In genomic region chr19:43938355-43938754, GRCm38 (mm10) we compare ENCODE assay signal across 11 mouse cellular contexts. TPM values are rescaled to one million over a fixed set of nuclear protein-coding genes. Genes with fewer than 3 reads are reported as not detected.
DNase-seq lines count a peak whose midpoint lies in the region; ATAC-seq and TF ChIP-seq lines count a peak whose summit lies in the region.
"Had no signal": no experiment of that assay in that cellular context is flagged by ENCODE, and none has a peak within 500 bp of the region (broad histone marks: within the 10 kb centered on the region; RNA-seq: fewer than 3 reads in every experiment).

No protein-coding gene starts in this region.

- no peak overlapping the region for H3K4me3 ChIP-seq in kidney, embryonic 14.5 days (ENCODE audit: low read length)
- no peak overlapping the region; the same call in 1 of the 2 replicates for H3K4me3 ChIP-seq in embryonic facial prominence, embryonic 15.5 days (replicated peaks)
- peak overlapping the region; percentile 28 for H3K4me3 ChIP-seq in myocyte

- WGBS in kidney, embryonic 14.5 days = 24% methylated on average over 11 of the region's 11 CpGs
- 33% methylated on average over 11 of the region's 11 CpGs for WGBS in embryonic facial prominence, embryonic 15.5 days

- H3K9me3 ChIP-seq in kidney, embryonic 14.5 days (ENCODE audit: control insufficient read depth, low read length) = no peaks in the 10 kb centered on the region
- H3K9me3 ChIP-seq in embryonic facial prominence, embryonic 15.5 days (replicated peaks) = no peaks in the 10 kb centered on the region

- H3K27ac ChIP-seq in kidney, embryonic 14.5 days (ENCODE audit: low read depth, low read length) = peak overlapping the region; percentile 9; the same call in 1 of the 2 replicates
- H3K27ac ChIP-seq in embryonic facial prominence, embryonic 15.5 days (replicated peaks) = 0 out of 2 replicates have a peak overlapping the region, but pooled peaks have one; percentile 24

- ATAC-seq in kidney, embryonic 14.5 days (ENCODE audit: low FRiP score, low TSS enrichment) = no peak
- ATAC-seq in embryonic facial prominence, embryonic 15.5 days (ENCODE audit: insufficient number of reproducible peaks, low FRiP score, low TSS enrichment, low read depth) = no peak

- peak; percentile 55 to 63 for DNase-seq in adrenal gland, adult (ENCODE audit: inconsistent age in 2 of 2, low spot score in 1 of 2)
- DNase-seq in adrenal gland, postnatal 4 days (ENCODE audit: low spot score in 2 of 2) = no peak
- no peak for DNase-seq in kidney, adult 9 months
- no peak for DNase-seq in layer of hippocampus, adult 11-12 months (ENCODE audit: low spot score)
- DNase-seq in cerebellum, adult 11 months = no peak
- DNase-seq: adrenal gland, postnatal 25 days; cerebellum, postnatal 14 days; lung, postnatal 14 days had no signal

- H3ac ChIP-seq in myocyte (ENCODE audit: control insufficient read depth, insufficient read length) = no peak overlapping the region

- H3K4me2 ChIP-seq in kidney, embryonic 14.5 days (replicated peaks; ENCODE audit: low read depth, low read length) = peak overlapping the region; percentile 70
- peak overlapping the region; percentile 65 for H3K4me2 ChIP-seq in embryonic facial prominence, embryonic 15.5 days (replicated peaks)
- H3K4me2 ChIP-seq in myocyte (ENCODE audit: low read depth) = peak overlapping the region; percentile 96

- no peaks in the 10 kb centered on the region for H3K36me3 ChIP-seq in kidney, embryonic 14.5 days (ENCODE audit: control insufficient read depth, insufficient read depth, low read length)
- H3K36me3 ChIP-seq in embryonic facial prominence, embryonic 15.5 days = no peaks in the 10 kb centered on the region
- H3K36me3 ChIP-seq in myocyte (ENCODE audit: control insufficient read depth, insufficient read depth) = no peaks in the 10 kb centered on the region

- H3K9ac ChIP-seq in kidney, embryonic 14.5 days (ENCODE audit: low read depth, low read length) = no peak overlapping the region
- no peak overlapping the region for H3K9ac ChIP-seq in embryonic facial prominence, embryonic 15.5 days

- TF ChIP-seq POLR2A in myocyte (IDR thresholded peaks at IDR 0.05; ENCODE audit: insufficient read length, low read depth) = no peak

- peaks cover 14% of the 10 kb centered on the region for H3K79me2 ChIP-seq in myocyte (ENCODE audit: control insufficient read depth, insufficient read depth)

- H3K4me1 ChIP-seq in kidney, embryonic 14.5 days (ENCODE audit: control insufficient read depth, insufficient read depth, low read length) = peaks cover 8% of the 10 kb centered on the region; the same call in 1 of the 2 replicates
- peaks cover 14% of the 10 kb centered on the region for H3K4me1 ChIP-seq in embryonic facial prominence, embryonic 15.5 days

- no peaks in the 10 kb centered on the region for H3K27me3 ChIP-seq in kidney, embryonic 14.5 days (ENCODE audit: control insufficient read depth, insufficient read depth, low read length)
- no peaks in the 10 kb centered on the region for H3K27me3 ChIP-seq in embryonic facial prominence, embryonic 15.5 days
- H3K27me3 ChIP-seq in myocyte (ENCODE audit: control insufficient read depth, insufficient read depth, insufficient read length) = no peaks in the 10 kb centered on the region

TF ChIP-seq in myocyte, 11 proteins besides CTCF, POLR2A, EP300 and RAD21:
- TF ChIP-seq CEBPB (IDR thresholded peaks at IDR 0.05; ENCODE audit: insufficient read depth, poor library complexity, severe bottlenecking) (no peak), POLR2AphosphoS2 (IDR thresholded peaks at IDR 0.05; ENCODE audit: insufficient read length, low read depth) (no peak), SRF (IDR thresholded peaks at IDR 0.05; ENCODE audit: control insufficient read depth, insufficient read length, low read depth) (no peak), MYOD1 (IDR thresholded peaks at IDR 0.05; ENCODE audit: control insufficient read depth in 1 of 3, insufficient read length in 2 of 3, low read depth in 2 of 3) (no peak), REST (IDR thresholded peaks at IDR 0.05; ENCODE audit: insufficient read depth, insufficient read length) (no peak), MYOG (IDR thresholded peaks at IDR 0.05; ENCODE audit: control insufficient read depth in 1 of 3, insufficient read depth in 1 of 3, insufficient read length in 2 of 3, low read depth in 2 of 3) (no peak), USF1 (IDR thresholded peaks at IDR 0.05; ENCODE audit: low read depth) (no peak)

RNA-seq across cellular contexts. Expression of gene Dnmbp, which starts 1.6 kb away (rescaled TPM):
- 10 to 100 TPM; 22.6 to 23.1 TPM for total RNA-seq in adrenal gland, postnatal 4 days (2021)
- polyA plus RNA-seq in kidney, embryonic 14.5 days (2014; fragmentation: Nextera tagmentation; extraction: Ambion mirVana) = 21.5 and 24.2 TPM in 2 replicates
- polyA plus RNA-seq in embryonic facial prominence, embryonic 15.5 days (2015; fragmentation: Nextera tagmentation; extraction: Ambion mirVana) = 19.2 and 19.4 TPM in 2 replicates
- 7.8 TPM for polyA plus RNA-seq in myocyte (2012; fragmentation: generic; extraction: Trizol)

RNA-seq across cellular contexts. Expression of gene Cpn1, which starts 48.0 kb away (rescaled TPM):
- total RNA-seq in adrenal gland, postnatal 4 days (2021) = 10 to 100 TPM; 15.0 to 17.9 TPM
- polyA plus RNA-seq in kidney, embryonic 14.5 days (2014; fragmentation: Nextera tagmentation; extraction: Ambion mirVana) = 20.3 and 32.3 TPM in 2 replicates
- polyA plus RNA-seq in embryonic facial prominence, embryonic 15.5 days (2015; fragmentation: Nextera tagmentation; extraction: Ambion mirVana) = 0.40 and 0.45 TPM in 2 replicates
- not detected for polyA plus RNA-seq in myocyte (2012; fragmentation: generic; extraction: Trizol)
- total RNA-seq: adrenal gland, postnatal 25 days had no signal

Comparison
In these comparisons a context has a peak if more than half of its experiments do, and no peak if none do; other contexts are left out.
1. DNase-seq: peak in adrenal gland, adult (2 of 2); none in adrenal gland, postnatal 4 days (0 of 2), kidney, adult 9 months (single experiment), layer of hippocampus, adult 11-12 months (single experiment) and cerebellum, adult 11 months (single experiment).
2. RNA of gene Cpn1, which starts 48.0 kb away (polyA plus RNA-seq): 20.3 to 32.3 TPM in kidney, embryonic 14.5 days; 0.40 to 0.45 TPM in embryonic facial prominence, embryonic 15.5 days and not detected in myocyte (single experiment); every median in the first group is over 10 times any median in the second.
3. Peak in every context shown above with its lines, with median percentiles within 50 percentile points of each other: H3K4me2 ChIP-seq.